Mouse (Mus musculus) ES-Bruce4 (cell line): Measurements from ENCODE around the gene Rwdd3.

Experiments used
- CTCF ChIP-seq: IDR thresholded peaks from one replicate; pipeline ENCODE4 v1.8.1; 2011; ENCODE audit warnings: low read depth, low read length
- EP300 ChIP-seq: IDR thresholded peaks from 2 replicates; pipeline ENCODE4 v1.6.1; 2011; ENCODE audit warnings: low read depth, low read length; ENCODE audit not compliant: insufficient read depth

- no peak for TF ChIP-seq CTCF
- TF ChIP-seq EP300: no peak
Observed at GRCm38 (mm10) chr3:121105408-121105708, 66.1 kb downstream of the Rwdd3 start.
